Mouse (Mus musculus) ZHBTc4 (cell line): ENCODE results near the gene Runx2.

ENCODE experiments used
- DNase-seq: peaks from one replicate; pipeline ENCODE4 v3.0.0-alpha.2; 2011; ENCODE audit warnings: low read depth, low spot score

Gene Runx2

GRCm38 (mm10) chr17:44623271-44623670, 191.3 kb downstream of the Runx2 start:
- no peak for DNase-seq

- DNase-seq: no peak
These were observed 194.1 kb downstream of the Runx2 start for GRCm38 (mm10) chr17:44620456-44620855.

- DNase-seq: no peak
These were observed 195.9 kb downstream of the Runx2 start for GRCm38 (mm10) chr17:44618691-44619090.

- DNase-seq: peak; percentile 43
These were observed 196.4 kb downstream of the Runx2 start for GRCm38 (mm10) chr17:44618175-44618574.

- no peak for DNase-seq
These were observed 196.9 kb downstream of the Runx2 start for GRCm38 (mm10) chr17:44617741-44618140.

- DNase-seq: no peak
These were observed 200.6 kb downstream of the Runx2 start for GRCm38 (mm10) chr17:44613716-44614715.

GRCm38 (mm10) chr17:44612641-44613040, 202.0 kb downstream of the Runx2 start:
- DNase-seq: peak; percentile 9

GRCm38 (mm10) chr17:44612002-44612401, 202.6 kb downstream of the Runx2 start:
- DNase-seq: no peak

- no peak for DNase-seq
These were observed 203.1 kb downstream of the Runx2 start for GRCm38 (mm10) chr17:44611543-44611942.

- no peak for DNase-seq
These were observed 203.8 kb downstream of the Runx2 start for GRCm38 (mm10) chr17:44610828-44611227.

- DNase-seq: no peak
These were observed 204.5 kb downstream of the Runx2 start for GRCm38 (mm10) chr17:44609897-44610641.

- DNase-seq: no peak
These were observed 205.2 kb downstream of the Runx2 start for GRCm38 (mm10) chr17:44609356-44609755.

GRCm38 (mm10) chr17:44608907-44609306, 205.7 kb downstream of the Runx2 start:
- no peak for DNase-seq

- DNase-seq: no peak
These were observed 207.2 kb downstream of the Runx2 start for GRCm38 (mm10) chr17:44607383-44607782.

GRCm38 (mm10) chr17:44606245-44606644, 208.4 kb downstream of the Runx2 start:
- no peak for DNase-seq

GRCm38 (mm10) chr17:44605749-44606148, 208.8 kb downstream of the Runx2 start:
- DNase-seq: no peak

- no peak for DNase-seq
These were observed 211.4 kb downstream of the Runx2 start for GRCm38 (mm10) chr17:44603170-44603569.

- no peak for DNase-seq
These were observed 213.1 kb downstream of the Runx2 start for GRCm38 (mm10) chr17:44601317-44602021.

- no peak for DNase-seq
These were observed 214.7 kb downstream of the Runx2 start for GRCm38 (mm10) chr17:44599856-44600255.

- DNase-seq: no peak
These were observed 215.5 kb downstream of the Runx2 start for GRCm38 (mm10) chr17:44599132-44599531.

- DNase-seq: no peak
These were observed 216.6 kb downstream of the Runx2 start for GRCm38 (mm10) chr17:44597918-44598504.

GRCm38 (mm10) chr17:44592737-44593090, 221.9 kb downstream of the Runx2 start:
- no peak for DNase-seq
